Mouse (Mus musculus) Patski (cell line): ENCODE measurements at regions not wholly inside any gene's neighbourhood (a gene's known extent, or its start where the extent isn't known, plus 50 kb on each side); places are given as distances from the start of the nearest gene placed in this dataset.

ENCODE experiments used
- ATAC-seq: fragments of 100-300 bp; one replicate; pipeline ENCODE4 v1.8.0; 2021
- CTCF ChIA-PET: fragments of 350-600 bp; sonication (Branson Sonifier 250); formaldehyde crosslinking; loops from one replicate; lab custom pipeline; 2022; ENCODE audit warnings: inconsistent platforms; lab: Charles Lee
- POLR2A ChIA-PET: fragments of 350-600 bp; sonication (Branson Sonifier 250); formaldehyde crosslinking; loops from one replicate; lab custom pipeline; 2022; ENCODE audit warnings: antibody characterized with exemption, inconsistent platforms; lab: Charles Lee
- DNase-seq: peaks from one replicate; pipeline ENCODE4 v3.0.0-alpha.2; 2011; ENCODE audit warnings: low read depth, low spot score
- H3K27me3 ChIP-seq: fragments of 371-371 bp; one replicate; pipeline ENCODE4 v1.5.1; 2021
- CTCF ChIP-seq: fragments of 100-300 bp; IDR thresholded peaks from one replicate; pipeline ENCODE4 v1.5.1; 2021
- in situ Hi-C: fragments of 300-500 bp; cut with MboI; formaldehyde crosslinking; loops from 3 replicates; pipeline ENCODE4 v1.11.1; 2018; ENCODE audit warnings: low pct_unique_long_range_greater_than_20kb, mixed read lengths

DNA sequence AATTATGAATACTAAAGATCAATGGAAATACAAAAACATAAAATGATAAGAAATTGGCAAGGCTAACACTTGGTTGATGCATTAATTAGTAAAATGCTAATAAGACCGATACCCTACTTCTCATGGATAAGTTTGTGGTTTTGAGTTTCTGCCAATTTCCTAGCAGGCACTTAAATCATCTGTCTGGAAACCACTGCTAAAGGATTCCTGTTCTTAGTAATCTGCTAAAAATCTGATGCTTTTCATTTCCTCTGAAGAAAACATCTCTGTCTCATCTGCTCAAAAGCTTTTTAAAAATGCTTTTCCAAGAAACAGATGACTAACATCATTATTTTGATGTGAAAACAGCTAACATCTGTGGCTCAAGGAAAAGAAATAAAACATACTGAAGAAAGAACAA is 321.4 kb upstream of the Pcdh7 start:
- H3K27me3 ChIP-seq = no peaks in the 10 kb centered on the region
- no peak for DNase-seq
- in situ Hi-C loops = no loop called here
- CTCF ChIA-PET = no interaction called here
- POLR2A ChIA-PET = no interaction called here
- no peak for ATAC-seq
- TF ChIP-seq CTCF = no peak

DNA sequence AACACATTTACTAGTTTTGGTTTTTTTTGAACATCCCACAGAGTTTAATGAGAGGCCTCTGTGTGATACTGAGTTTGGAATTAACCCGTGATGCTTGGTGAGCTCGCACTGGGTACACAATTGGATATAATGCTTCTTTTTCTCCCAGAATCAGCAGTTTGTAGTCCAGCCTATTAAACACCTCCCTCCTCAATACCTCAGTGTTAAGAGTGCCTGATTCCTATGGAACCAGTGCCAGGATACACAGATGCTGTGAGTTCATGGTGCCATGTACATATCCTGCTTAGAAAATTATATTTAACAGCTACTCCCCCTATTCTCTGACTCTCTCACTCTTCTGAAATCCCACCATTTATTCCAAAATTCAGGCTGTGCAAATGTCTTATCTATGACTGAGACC is 299.6 kb upstream of the Pcdh7 start:
- H3K27me3 ChIP-seq = no peaks in the 10 kb centered on the region
- ChIA-PET CTCF (no interaction called here), POLR2A (no interaction called here)
- no peak for TF ChIP-seq CTCF
- in situ Hi-C loops = no loop called here
- ATAC-seq (no peak), DNase-seq (no peak)

DNA sequence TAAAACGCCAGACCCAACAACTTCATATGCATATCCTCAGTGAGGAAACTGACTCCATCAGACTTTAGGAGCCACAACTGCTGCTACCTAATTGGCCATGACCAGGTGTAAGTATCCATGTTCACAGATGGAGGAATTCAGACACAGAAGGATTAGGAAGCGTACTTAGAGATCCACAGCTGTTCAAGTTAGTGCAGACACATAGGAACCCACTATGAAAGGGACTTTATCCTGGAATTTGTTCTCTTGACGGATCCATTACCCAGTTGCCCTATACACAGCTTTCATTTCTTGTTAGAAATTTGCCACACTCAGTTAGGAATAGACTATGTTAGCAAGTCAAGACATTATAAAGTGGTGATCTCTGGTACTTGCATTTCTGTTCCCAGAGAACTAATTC is 266.7 kb upstream of the Pcdh7 start:
- CTCF ChIA-PET = no interaction called here
- in situ Hi-C loops = no loop called here
- H3K27me3 ChIP-seq = no peaks in the 10 kb centered on the region
- no peak for TF ChIP-seq CTCF
- DNase-seq (no peak), ATAC-seq (no peak)
- POLR2A ChIA-PET = no interaction called here

DNA sequence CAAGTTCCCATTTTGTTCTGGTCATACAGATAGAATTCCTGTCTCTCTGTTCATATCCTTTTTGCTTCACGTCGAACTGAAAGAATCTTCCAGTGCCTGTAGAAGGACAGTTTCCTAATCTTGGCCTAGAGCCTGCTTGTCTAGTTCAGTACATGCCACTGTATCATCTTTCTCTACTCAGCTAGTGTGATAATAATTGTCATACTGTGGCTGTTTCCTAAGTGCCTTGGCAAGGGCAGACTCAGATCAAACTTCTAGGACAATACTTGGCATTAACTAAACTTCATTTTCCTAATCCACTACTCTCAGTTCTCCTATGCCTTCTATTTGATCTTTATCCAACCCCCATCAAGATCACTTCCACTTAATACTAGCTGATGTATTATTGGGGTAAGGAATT is 266.3 kb upstream of the Pcdh7 start:
- no peaks in the 10 kb centered on the region for H3K27me3 ChIP-seq
- TF ChIP-seq CTCF = no peak
- ATAC-seq (no peak), DNase-seq (no peak)
- in situ Hi-C loops = no loop called here
- ChIA-PET POLR2A (no interaction called here), CTCF (no interaction called here)

DNA sequence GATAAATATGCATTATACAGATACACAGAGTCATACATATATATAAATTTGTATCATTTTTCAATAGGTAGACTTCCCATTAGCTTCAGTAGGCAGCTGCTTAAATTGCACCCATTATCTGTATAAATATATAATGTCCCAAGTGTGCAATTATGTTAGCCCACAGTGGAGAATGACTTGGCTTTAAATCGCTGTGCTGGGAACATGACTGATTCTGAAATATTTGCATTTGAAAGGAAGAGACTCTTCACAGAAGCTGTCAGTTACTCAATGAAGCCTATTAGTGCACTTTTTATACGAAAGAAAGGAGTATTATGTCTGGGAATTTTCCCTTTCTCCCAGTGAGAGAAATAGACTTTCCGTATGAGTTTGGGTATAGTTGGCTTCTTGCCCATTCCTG is 242.8 kb upstream of the Pcdh7 start:
- ChIA-PET CTCF (no interaction called here), POLR2A (no interaction called here)
- H3K27me3 ChIP-seq = peaks cover 3% of the 10 kb centered on the region
- in situ Hi-C loops = no loop called here
- ATAC-seq = no peak
- no peak for TF ChIP-seq CTCF
- no peak for DNase-seq

DNA sequence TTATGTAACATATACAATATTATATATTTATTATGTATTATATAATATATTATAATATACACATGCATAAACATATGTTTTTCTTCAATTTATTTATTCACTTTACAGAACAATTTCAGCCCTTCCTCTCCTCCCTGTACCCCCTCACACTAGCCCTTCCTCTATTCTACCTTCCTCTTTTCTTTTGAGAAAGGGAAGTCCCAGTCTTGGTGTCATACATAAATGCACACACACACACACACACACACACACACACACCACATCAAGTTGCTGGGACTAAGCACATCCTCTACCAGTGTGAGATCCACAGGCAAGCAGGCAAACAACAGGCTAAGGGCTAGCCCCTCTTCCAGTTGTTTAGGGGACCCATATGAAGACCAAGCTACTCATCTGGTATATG is 239.9 kb upstream of the Pcdh7 start:
- CTCF ChIA-PET = interaction anchor here (0.6 kb wide), 1 partner anchor 17 kb away, joined by 3 read pairs; no protein-coding TSS in a partner anchor
- DNase-seq (no peak), ATAC-seq (no peak)
- no peak for TF ChIP-seq CTCF
- POLR2A ChIA-PET = interaction anchor here (0.6 kb wide), 1 partner anchor 130 kb away, joined by 3 read pairs; no protein-coding TSS in a partner anchor
- in situ Hi-C loops = no loop called here
- H3K27me3 ChIP-seq = peaks cover 3% of the 10 kb centered on the region
